Mouse (Mus musculus): ENCODE measurements around the gene Rims1.

Rims1 gene

DNA sequence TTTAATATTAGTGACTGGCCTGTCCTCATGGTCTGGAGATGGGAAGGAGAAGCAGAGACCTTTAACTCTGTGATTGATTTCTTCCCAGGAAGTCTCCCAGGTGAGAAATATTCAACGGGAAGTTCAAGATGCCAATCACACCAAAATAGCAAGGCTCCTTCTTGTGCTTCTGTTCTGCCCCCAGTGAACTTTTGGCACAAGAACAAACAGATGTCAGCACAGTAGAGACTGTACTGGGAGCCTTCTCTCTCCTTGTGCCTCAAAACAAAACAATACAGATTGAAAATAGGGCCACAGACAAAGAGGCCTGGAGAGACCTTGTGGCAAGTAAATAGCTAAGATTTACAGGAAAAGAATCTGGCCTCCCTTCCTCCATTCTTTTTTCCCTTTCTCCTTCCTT lies 110.7 kb downstream of the Rims1 start:
- DNase-seq (ENCODE audit: low spot score), result no peak

DNA sequence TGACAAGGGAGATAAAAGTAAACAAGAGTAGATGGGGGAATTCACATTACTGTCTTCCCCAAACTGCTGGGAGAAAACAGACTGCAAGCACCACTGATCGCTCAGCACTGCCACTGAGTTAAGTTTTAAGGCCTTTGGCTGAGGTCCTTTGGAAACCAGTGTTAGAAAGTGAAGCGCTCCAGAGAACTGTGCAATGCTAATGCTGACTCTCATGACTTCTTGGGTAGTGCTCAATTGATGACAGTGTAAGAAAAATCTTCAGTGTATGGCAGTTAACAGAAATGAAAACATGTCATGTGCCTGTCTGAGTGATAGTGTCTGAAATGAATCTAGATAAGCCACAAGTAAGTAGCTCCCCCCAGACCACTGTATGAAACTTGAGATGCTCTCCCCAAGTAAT lies 111.3 kb downstream of the Rims1 start:
- DNase-seq (ENCODE audit: low spot score), result no peak

DNA sequence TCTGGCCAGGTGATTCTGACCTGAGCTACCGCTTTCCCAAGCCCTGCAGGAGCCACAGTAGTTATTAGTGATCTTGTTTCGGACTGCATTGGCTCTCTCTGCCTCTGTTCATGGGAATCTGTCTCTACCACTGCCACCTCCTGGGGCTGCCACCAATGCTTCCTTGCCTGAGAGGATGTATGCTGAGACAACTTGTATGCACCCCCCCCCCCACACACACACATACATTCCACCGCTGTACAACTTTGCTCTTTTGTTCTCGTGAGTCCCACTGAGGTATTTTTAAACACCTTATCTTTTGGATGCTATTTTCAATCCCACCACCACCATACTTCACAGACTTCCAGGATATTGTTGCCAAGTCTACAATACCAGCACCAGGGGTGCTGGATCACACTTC lies 122.3 kb downstream of the Rims1 start:
- no peak for DNase-seq (ENCODE audit: low spot score)

DNA sequence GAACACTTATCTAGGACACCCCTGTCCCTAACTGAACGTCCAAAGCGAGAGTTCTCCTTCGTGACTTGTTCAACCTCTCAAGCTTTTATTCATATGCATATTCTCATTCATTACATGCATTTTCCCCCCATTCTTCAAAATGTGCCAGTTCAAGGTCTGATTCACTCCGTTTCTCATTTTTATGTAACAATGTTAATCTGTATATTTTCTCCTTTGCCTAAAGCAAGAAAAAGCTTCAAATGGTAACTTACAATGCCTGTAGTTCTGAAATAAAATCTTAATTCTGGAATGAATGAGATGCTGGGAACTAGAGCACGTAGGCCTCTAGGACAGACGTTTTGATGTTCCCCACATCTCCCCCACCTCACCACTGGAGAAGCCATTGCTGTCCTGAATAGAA lies 141.6 kb downstream of the Rims1 start:
- DNase-seq (ENCODE audit: low spot score), result no peak

DNA sequence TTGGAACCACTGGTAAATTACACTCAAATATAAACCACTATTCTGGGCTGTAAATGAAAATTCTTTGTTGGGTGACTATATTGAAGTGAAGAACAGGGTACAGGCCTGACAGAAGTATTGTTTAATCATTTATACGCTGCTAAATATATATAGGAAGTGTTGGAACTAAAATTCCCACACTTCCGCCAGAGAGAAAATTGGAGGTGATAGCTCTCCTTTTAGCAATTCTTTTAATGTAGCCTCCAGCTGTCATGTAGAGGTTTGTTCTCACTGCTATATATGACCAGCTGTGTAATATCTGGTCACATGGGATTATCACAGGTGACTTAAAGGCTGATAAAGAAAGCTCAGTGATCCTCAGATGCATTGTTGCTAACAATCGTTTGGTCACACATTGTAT lies 144.0 kb downstream of the Rims1 start:
- DNase-seq (ENCODE audit: low spot score), result no peak

DNA sequence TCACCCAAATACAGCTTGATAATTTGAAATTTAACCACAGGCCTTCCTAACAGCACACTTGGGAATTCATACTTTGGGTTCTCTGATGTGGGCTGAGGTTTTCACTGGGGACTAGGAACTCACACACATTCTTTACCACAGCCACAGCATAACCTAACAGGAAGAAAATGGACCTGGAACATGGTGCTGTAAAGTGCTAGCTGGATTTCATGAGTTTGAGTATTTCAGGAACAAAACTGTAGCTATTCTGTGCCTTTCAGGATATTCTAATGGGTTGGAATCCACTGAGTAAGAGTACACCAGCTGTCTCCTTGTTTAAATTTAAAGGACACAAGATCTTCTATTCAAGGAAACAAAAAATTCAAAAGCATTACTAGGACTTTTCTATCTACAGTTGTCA lies 149.8 kb downstream of the Rims1 start:
- DNase-seq (ENCODE audit: low spot score), result no peak

DNA sequence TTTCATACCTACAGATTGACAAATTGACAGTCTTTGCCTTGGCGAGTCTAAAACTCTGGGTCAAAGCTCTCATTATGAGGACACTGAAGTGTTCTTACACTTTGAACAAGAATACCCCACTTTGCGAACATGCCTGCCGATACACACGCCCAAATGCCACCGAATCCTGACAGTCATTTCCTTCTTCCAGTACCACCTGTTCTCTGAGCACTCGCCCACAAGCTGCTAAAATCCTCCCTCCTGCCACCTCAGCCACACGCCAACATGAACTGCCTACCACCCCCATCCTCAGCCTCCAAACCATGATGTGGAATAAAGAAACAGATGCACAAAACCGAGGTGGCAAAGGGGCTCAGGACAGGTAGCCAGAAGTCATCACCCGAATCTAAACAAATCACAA lies 150.9 kb downstream of the Rims1 start:
- no peak for DNase-seq (ENCODE audit: low spot score)

DNA sequence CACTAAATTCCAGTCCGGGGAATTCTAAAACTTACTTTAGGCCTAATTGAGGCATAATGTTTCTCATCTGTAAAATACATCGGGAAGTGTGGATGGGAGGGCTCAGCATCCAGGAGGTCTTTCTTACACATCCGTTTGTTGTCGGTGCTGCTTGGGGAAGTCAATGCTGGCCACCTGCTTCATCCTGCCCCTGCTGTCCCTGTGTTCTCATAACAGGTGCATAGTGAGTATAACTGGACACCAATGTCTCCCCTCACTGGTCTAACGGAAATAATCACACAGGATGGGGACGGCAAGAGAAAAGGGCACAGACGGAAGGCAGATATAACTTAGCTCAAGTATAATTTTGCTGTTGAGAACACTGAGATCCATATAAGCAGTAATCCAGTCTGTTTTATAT lies 155.2 kb downstream of the Rims1 start:
- no peak for DNase-seq (ENCODE audit: low spot score)

DNA sequence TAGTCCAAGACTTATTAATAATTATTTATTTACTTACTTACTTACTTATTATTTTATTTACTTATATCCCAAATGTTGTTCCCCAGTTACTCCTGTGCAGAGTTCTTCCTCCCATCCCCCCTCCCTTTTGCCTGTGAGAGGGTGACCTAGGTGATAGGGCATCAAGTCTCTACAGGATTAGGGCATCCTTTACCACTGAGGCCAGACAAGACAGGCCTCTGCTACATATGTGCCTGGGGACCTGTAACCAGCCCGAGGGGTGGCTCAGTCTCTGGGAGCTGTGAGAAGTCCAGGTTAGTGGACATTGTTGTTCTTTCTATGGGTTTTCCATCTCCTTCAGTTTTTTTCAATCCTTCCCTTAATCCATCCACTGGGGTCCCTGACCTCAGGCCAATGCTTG lies 156.4 kb downstream of the Rims1 start:
- DNase-seq (ENCODE audit: low spot score), result no peak

DNA sequence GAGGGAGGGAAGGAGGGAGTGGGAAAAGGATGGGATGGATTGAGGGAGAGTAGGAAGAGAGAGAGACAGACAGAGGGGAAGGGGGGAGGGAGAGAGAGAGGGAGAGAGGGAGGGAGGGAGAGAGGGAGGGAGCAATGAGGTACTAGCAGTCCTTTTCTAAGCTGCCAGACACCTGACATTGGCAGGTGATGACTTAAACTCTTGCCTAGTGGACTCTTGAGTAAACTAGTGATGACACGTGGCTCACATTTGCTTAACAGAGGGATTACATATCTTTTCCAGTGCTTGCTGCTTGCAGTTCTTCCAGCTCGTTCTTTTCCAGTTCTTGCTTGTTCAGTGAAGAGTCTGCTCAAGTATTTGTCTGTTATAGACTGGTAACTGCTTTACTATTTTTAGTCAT lies 160.5 kb downstream of the Rims1 start:
- DNase-seq (ENCODE audit: low spot score), result no peak

DNA sequence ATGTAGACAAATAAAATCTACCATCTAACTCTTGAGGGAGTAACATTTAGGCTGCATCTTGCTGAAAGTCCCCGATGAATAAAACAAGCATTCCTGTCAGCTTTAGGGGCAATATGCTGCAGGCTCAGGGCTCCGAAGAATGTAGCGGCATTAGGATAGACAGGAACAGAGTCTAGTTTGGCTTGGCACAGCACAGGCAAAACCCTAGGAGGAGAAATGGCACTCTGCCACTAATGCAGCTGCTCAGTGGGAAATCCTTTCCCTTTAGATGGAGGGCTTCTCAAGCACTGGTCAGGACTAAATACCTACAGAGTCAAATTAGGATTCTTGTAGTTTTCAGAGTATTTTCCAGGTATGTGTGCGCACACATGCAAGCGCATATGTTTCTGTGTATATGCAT lies 165.2 kb downstream of the Rims1 start:
- DNase-seq (ENCODE audit: low spot score), result no peak

DNA sequence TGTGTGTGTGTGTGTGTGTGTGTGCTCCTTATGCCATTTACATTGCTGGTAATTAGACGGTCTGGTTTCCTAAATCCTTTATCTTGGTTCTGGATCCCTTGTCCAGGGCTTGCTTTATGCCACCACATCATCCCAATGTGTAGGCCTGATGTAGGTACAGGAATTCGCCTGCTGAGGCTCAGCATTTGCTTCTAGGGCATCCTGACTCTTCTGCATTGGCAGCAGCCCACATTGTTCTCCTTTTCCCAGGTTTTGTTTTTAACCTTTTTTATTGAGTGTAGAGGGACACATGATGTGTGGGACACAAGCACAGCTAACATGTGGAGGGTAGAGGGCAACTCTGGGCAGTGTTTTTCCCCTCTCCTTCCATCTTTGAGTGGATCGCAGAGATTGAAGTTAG lies 166.1 kb downstream of the Rims1 start:
- DNase-seq (ENCODE audit: low spot score), result no peak

DNA sequence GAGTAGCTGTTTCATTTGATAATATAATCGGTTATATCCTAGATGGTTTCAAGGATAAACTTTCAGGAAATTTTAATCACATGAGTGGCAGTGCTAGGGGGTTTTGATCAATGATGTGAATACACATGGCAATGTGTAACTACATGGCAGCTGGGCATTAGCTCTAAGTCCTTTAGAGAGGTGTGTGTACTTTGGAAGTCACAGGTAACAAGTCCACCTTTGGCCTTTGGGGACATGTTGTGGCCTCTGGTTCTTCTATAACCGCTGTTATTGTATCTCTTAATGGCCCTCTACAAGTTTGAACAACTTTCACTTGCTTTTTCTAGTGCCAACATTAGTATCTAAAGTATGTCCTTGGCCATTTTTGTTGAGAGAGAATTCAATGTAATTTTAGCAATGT lies 171.9 kb downstream of the Rims1 start:
- no peak for DNase-seq (ENCODE audit: low spot score)

DNA sequence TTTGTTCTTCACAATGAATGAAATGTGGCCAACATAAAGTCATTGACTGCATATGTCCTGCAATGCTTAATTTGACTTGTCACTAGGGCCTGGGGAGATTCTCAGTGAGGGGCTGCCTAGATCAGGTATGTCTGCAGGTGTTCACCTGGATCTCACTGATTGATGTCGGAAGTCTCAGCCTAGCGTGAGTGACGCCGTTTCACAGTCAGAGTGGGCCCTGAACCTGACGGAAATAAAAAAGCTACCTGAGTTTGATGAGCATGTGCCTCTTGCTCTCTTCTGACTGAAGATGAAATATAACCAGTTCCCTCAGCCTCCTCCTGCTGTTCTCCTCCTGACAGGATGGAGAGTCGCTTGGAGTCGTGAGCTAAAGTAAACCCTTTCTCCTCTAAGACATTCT lies 173.2 kb downstream of the Rims1 start:
- no peak for DNase-seq (ENCODE audit: low spot score)

DNA sequence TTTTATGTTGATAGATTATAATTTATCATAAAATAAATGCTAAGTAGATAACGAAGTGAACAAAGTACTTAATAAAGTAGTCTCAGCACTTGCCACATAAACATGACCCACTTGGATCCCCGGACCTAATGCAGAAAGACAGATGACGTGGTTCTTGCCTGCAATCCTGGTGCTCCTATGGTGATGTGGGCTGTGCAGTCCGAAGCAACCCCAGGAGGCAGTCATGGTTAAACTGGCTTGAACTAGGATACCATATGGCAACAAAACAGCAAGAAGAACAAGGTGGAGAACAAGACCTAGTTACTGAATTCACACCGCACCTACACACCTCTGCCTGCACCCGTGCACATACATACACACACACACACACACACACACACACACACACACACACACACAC lies 173.8 kb downstream of the Rims1 start:
- DNase-seq (ENCODE audit: low spot score), result no peak

DNA sequence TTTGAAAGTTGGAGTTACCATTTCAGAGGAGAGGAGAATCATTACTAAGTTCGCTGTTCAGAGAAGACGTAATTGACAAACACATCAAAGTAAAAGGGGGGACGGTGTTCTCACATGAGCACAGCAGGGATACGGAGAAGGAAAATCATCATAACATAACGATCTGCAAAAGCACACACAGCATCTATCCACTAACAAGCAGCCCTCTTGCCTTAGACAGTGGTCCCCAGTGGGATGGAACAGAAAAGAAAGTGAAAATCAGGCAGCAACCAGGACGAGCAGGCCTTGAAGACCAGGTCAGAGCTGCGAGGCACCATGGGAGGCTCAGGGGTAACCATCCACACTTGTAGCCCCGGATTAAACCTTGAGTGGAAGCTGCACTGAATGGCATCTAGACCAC lies 176.8 kb downstream of the Rims1 start:
- no peak for DNase-seq (ENCODE audit: low spot score)

DNA sequence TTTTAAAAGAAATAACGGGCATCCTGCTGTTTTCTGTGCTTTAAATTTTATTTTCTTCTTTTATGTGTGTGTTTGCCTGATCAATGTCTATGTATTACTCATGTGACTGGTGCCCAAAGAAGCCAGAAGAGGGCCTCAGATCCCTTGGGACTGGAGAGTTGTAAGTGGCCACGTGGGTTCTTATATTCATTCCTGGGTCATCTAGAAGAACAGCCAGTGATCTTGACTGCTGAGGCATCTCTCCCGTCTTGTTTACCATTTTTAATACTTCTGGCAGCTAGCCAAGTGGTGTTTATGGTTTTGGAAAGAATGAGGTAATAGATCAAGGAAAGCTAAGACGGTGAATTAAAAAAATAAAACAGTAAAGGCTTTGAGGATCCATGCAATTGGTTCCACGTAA lies 178.8 kb downstream of the Rims1 start:
- peak; percentile 32 for DNase-seq (ENCODE audit: low spot score)

DNA sequence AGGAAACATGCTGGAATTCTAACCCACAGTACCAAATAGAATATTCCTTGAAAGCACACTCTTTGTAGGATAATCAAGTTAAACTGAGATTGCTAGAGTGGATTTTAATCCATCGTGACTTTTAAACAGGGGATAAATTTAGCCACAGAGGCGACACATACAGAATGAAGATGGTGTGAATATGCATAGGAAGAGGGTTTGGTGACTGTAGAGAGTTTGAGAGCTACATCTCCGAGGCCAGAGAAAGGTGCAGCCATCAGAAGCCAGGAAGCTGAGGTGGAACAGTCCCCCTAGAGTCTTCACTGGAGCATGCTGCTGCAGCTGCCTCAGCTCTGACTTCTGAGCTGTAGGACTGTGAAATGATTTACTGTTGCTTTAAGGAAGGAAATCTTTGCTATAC lies 179.5 kb downstream of the Rims1 start:
- no peak for DNase-seq (ENCODE audit: low spot score)

DNA sequence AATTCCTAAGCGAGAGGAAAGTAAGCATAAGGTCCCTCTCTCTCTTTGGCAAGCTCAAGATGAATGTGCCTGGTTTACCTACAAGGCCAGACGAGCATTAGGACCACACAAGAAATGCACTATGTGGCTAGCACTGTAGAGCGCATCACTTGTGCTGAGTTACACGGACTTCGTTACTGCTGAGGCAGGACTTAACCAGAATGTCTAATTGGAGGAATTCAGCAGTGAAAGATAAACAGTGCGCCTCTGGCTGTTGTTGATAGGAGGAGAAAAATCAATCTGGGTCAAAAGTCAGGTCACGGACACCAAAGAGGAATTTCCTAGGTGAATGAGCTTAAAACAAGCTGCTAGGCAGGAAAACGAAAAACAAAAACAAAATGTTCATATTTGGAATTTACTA lies 185.0 kb downstream of the Rims1 start:
- DNase-seq (ENCODE audit: low spot score), result peak; percentile 31

DNA sequence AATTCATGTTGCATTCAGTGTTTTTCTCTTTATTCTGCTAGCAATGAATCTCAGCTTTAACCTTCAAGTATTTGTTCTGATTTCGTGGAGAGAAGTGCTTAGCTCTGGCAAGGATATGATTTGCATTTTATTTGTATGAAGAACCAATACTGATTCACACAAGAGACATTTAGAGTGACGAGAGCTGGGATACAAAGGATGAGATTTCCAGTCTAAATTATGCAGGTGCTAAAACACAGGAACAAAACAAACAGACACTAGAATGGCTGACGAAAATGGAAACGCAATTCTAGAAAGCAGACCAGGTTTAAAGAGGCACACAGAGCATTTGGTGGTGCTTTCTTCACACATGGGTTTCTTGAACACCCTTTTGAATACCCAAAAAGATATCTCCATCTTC lies 190.2 kb downstream of the Rims1 start:
- no peak for DNase-seq (ENCODE audit: low spot score)

DNA sequence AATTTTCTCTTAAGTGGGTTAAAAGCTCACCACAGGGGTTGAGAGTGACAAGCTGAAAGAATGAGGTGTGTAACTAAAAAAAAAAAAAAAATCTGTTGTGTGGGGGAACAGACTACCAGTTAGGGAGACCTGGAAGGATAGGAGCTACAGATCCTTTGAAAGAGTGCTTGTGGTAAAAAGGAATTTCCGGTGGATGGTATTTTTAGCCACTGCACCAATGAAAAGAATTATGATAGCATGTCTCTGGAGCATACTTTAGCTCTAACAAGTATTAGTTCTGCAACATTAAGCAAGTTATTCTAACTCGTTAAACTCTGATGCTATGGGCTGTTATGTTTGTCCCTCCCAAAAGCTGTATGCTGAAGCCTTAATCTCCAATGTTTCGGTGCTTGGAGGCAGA lies 192.2 kb downstream of the Rims1 start:
- DNase-seq (ENCODE audit: low spot score), result no peak

DNA sequence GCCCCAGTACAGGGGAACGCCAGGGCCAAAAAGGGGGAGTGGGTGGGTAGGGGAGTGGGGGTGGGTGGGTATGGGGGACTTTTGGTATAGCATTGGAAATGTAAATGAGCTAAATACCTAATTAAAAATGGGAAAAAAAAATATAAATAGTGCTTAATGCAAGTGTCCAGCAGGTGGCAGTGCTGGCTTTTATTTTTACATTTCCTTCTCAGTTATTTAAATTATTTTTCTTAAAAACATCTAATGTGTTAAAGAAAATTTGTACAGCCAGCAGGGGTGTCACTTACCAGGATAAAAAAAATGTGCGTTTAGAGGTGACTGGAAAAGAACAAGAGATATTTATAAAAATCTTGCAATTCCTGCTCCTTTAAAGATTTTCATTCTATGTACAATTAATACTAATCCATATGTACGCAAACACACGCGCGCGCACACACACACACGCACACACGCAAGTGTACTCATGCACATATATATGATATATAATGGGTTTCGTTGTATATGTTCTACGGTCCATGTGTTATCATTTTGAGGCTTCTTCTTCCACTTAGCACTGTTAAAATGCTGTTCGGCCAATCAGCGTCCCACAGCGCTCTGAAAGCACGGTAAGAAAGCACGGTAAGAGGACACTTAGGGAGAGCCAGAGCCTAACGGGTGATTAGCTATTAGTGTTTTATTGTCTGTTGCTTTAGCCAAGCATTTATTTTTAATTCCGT lies 201.3 kb downstream of the Rims1 start:
- peak; percentile 34 for DNase-seq (ENCODE audit: low spot score)

DNA sequence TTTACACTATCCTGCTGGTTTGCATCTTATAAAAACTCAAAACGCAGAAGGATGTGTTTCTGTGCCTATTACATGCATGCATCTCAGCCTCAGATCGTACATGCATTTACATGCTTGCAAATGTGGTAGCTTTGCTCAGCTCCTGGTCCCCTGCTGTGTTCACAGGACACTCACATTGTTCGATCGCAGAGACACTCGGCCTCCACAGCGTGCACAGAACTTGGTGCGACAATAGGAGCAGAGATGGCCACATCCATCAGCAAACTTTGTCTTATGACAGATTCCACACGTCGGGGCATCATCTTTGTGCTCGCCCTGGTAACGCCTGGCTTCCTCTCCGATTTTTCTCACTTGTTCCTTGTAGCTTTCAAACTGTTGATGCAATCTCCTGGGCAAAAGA lies 209.6 kb downstream of the Rims1 start:
- DNase-seq (ENCODE audit: low spot score), result peak; percentile 9

DNA sequence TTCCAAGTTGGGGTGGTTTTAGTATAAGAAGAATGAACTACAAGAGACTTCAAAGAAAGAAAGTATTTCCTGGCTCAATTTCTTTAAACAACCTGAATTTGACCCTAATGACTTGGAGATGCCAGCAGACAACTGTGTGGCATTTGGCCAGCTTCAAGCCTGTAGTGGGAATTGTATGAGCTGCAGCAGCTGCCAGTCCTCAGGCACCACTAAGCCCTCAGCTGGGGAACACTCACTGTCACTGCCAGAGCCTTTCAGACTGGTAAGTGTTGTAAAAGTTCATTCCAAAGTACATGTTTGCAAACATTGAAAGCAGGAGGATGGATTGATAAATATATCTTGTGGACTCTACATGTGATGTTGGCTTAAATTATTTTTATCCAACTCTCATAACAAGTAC lies 211.0 kb downstream of the Rims1 start:
- no peak for DNase-seq (ENCODE audit: low spot score)

DNA sequence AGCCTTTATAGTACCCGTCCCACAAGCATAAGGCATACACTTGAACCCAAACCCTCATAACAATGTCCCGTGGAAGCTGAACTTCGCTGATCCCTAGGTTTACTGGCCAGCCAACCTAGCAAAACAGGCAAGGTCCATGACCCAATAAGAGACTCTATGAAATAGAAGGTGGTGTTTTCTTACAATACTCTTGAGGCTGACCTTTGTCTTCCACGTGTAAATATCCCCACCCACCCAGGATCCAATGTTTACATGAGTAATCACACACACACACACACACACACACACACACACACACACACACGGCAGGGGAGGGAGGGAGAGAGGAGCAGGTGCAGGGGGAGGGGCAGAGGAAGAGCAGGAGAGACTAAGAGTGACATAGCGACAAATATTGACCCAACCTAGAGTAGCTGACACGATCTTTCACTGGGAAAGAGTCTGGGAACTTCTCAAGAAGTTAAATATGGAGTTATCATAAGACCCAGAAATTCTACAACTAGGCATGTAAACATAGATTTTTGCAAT lies 217.9 kb downstream of the Rims1 start:
- DNase-seq (ENCODE audit: low spot score), result no peak

Measured in embryo, embryonic 10.5 days (tissue).